Mouse (Mus musculus) embryonic facial prominence, embryonic 12.5 days (tissue): ENCODE measurements at regions not wholly inside any gene's neighbourhood (a gene's known extent, or its start where the extent isn't known, plus 50 kb on each side); places are given as distances from the start of the nearest gene placed in this dataset.
A peak's percentile ranks its signal among the peaks of the same experiment; 100 is the strongest.

Experiments
- ATAC-seq: fragments of 200-750 bp; cut with Nextera tagmentation; 2 replicates; pipeline ENCODE4 v1.8.0; 2017; ENCODE audit not compliant: insufficient number of reproducible peaks, insufficient read depth, low FRiP score, low TSS enrichment
- H3K27ac ChIP-seq: fragments of 300-500 bp; sonication (generic); 2 replicates; pipeline ENCODE4 v1.5.1; 2016; ENCODE audit warnings: mild to moderate bottlenecking
- H3K27me3 ChIP-seq: fragments of 300-500 bp; sonication (generic); 2 replicates; pipeline ENCODE4 v1.6.1; 2016; ENCODE audit warnings: mild to moderate bottlenecking, moderate library complexity
- H3K36me3 ChIP-seq: fragments of 300-500 bp; sonication (generic); 2 replicates; pipeline ENCODE4 v1.6.1; 2016; ENCODE audit warnings: mild to moderate bottlenecking
- H3K4me1 ChIP-seq: fragments of 300-500 bp; sonication (generic); 2 replicates; pipeline ENCODE4 v1.6.1; 2016
- H3K4me2 ChIP-seq: fragments of 300-500 bp; sonication (generic); replicated peaks from 2 replicates; pipeline ENCODE4 v1.6.1; 2016; ENCODE audit warnings: mild to moderate bottlenecking, moderate library complexity
- H3K4me3 ChIP-seq: fragments of 300-500 bp; sonication (generic); 2 replicates; pipeline ENCODE4 v1.5.1; 2016; ENCODE audit warnings: mild to moderate bottlenecking
- H3K9ac ChIP-seq: fragments of 300-500 bp; sonication (generic); 2 replicates; pipeline ENCODE4 v1.6.1; 2016; ENCODE audit warnings: mild to moderate bottlenecking, moderate library complexity
- H3K9me3 ChIP-seq: fragments of 300-500 bp; sonication (generic); 2 replicates; pipeline ENCODE4 v1.6.1; 2016; ENCODE audit warnings: mild to moderate bottlenecking, moderate library complexity
- WGBS: fragments of 180-500 bp; shearing (Covaris S2); methylation state at CpG from one replicate; pipeline ENCODE4 v1.1.7; 2016; 5-methylcytosine and 5-hydroxymethylcytosine counted together

- H3K4me1 ChIP-seq: no peaks in the 10 kb centered on the region
- no peak for ATAC-seq
- H3K27me3 ChIP-seq: no peaks in the 10 kb centered on the region
- H3K9me3 ChIP-seq: no peaks in the 10 kb centered on the region
- 55% methylated on average over 4 of the region's 4 CpGs for WGBS
- H3K27ac ChIP-seq: no peak overlapping the region
- H3K4me3 ChIP-seq: no peak overlapping the region
- H3K9ac ChIP-seq: no peak overlapping the region
- no peak overlapping the region for H3K4me2 ChIP-seq
- H3K36me3 ChIP-seq: no peaks in the 10 kb centered on the region
Measured at GRCm38 (mm10) chr4:95294110-95294509, 242.1 kb upstream of the Jun start.

- H3K36me3 ChIP-seq: no peaks in the 10 kb centered on the region
- no peak overlapping the region for H3K4me3 ChIP-seq
- no peaks in the 10 kb centered on the region for H3K9me3 ChIP-seq
- WGBS: 94% methylated on average over 2 of the region's 2 CpGs
- no peak overlapping the region for H3K27ac ChIP-seq
- no peak overlapping the region for H3K9ac ChIP-seq
- ATAC-seq: no peak
- H3K4me2 ChIP-seq: no peak overlapping the region
- H3K27me3 ChIP-seq: no peaks in the 10 kb centered on the region
- H3K4me1 ChIP-seq: peaks cover 10% of the 10 kb centered on the region; the same call in 1 of the 2 replicates
Measured at GRCm38 (mm10) chr4:95301907-95302306, 249.9 kb upstream of the Jun start.

- Histone ChIP-seq H3K9ac (no peak overlapping the region), H3K4me2 (no peak overlapping the region), H3K9me3 (no peaks in the 10 kb centered on the region), H3K27me3 (no peaks in the 10 kb centered on the region), H3K4me1 (peaks cover 11% of the 10 kb centered on the region; the same call in 1 of the 2 replicates), H3K4me3 (no peak overlapping the region), H3K36me3 (no peaks in the 10 kb centered on the region), H3K27ac (no peak overlapping the region)
- WGBS: 10% methylated on average over 2 of the region's 2 CpGs
- no peak for ATAC-seq
Measured at GRCm38 (mm10) chr4:95303337-95303736, 251.3 kb upstream of the Jun start.

- WGBS: 85% methylated on average over 1 of the region's 1 CpGs
- H3K27me3 ChIP-seq: no peaks in the 10 kb centered on the region
- no peak overlapping the region for H3K9ac ChIP-seq
- H3K27ac ChIP-seq: no peak overlapping the region
- ATAC-seq: no peak
- no peak overlapping the region for H3K4me3 ChIP-seq
- H3K4me2 ChIP-seq: no peak overlapping the region
- peaks cover 15% of the 10 kb centered on the region; the same call in 1 of the 2 replicates for H3K4me1 ChIP-seq
- no peaks in the 10 kb centered on the region for H3K36me3 ChIP-seq
- no peaks in the 10 kb centered on the region for H3K9me3 ChIP-seq
Measured at GRCm38 (mm10) chr4:95304006-95304405, 252.0 kb upstream of the Jun start.

- 83% methylated on average over 2 of the region's 2 CpGs for WGBS
- Histone ChIP-seq H3K9ac (no peak overlapping the region), H3K4me1 (peaks cover 15% of the 10 kb centered on the region; the same call in 1 of the 2 replicates), H3K27me3 (no peaks in the 10 kb centered on the region), H3K4me2 (no peak overlapping the region), H3K27ac (no peak overlapping the region), H3K36me3 (no peaks in the 10 kb centered on the region), H3K4me3 (no peak overlapping the region), H3K9me3 (no peaks in the 10 kb centered on the region)
- ATAC-seq: no peak
Measured at GRCm38 (mm10) chr4:95307134-95307533, 250.2 kb upstream of the Fggy start.

GRCm38 (mm10) chr4:95308469-95308895 is 248.8 kb upstream of the Fggy start:
- no peaks in the 10 kb centered on the region for H3K27me3 ChIP-seq
- WGBS: 42% methylated on average over 5 of the region's 5 CpGs
- no peak overlapping the region for H3K27ac ChIP-seq
- no peaks in the 10 kb centered on the region for H3K9me3 ChIP-seq
- no peak overlapping the region for H3K4me2 ChIP-seq
- H3K36me3 ChIP-seq: no peaks in the 10 kb centered on the region
- 0 out of 2 replicates have a peak, but pooled peaks have one; percentile 41 for ATAC-seq
- H3K4me3 ChIP-seq: no peak overlapping the region
- H3K4me1 ChIP-seq: peaks cover 7% of the 10 kb centered on the region; the same call in 1 of the 2 replicates
- H3K9ac ChIP-seq: no peak overlapping the region

- ATAC-seq: no peak
- H3K36me3 ChIP-seq: no peaks in the 10 kb centered on the region
- H3K9me3 ChIP-seq: no peaks in the 10 kb centered on the region
- H3K27me3 ChIP-seq: no peaks in the 10 kb centered on the region
- H3K4me3 ChIP-seq: no peak overlapping the region
- peaks cover 10% of the 10 kb centered on the region; the same call in 1 of the 2 replicates for H3K4me1 ChIP-seq
- WGBS: 71% methylated on average over 6 of the region's 6 CpGs
- no peak overlapping the region for H3K9ac ChIP-seq
- no peak overlapping the region for H3K27ac ChIP-seq
- H3K4me2 ChIP-seq: no peak overlapping the region
Measured at GRCm38 (mm10) chr4:95310410-95310809, 246.9 kb upstream of the Fggy start.

- Histone ChIP-seq H3K27me3 (no peaks in the 10 kb centered on the region), H3K27ac (peak overlapping the region; percentile 55), H3K36me3 (no peaks in the 10 kb centered on the region), H3K4me1 (peaks cover 26% of the 10 kb centered on the region), H3K4me3 (no peak overlapping the region), H3K9ac (no peak overlapping the region), H3K4me2 (peak overlapping the region; percentile 2; the same call in 1 of the 2 replicates), H3K9me3 (no peaks in the 10 kb centered on the region)
- WGBS: 15% methylated on average over 3 of the region's 3 CpGs
- peak; percentile 75 for ATAC-seq
Measured at GRCm38 (mm10) chr4:95317821-95318290, 239.5 kb upstream of the Fggy start.

GRCm38 (mm10) chr4:95318561-95318960 is 238.7 kb upstream of the Fggy start:
- Histone ChIP-seq H3K27me3 (no peaks in the 10 kb centered on the region), H3K4me3 (no peak overlapping the region), H3K27ac (peak overlapping the region; percentile 55), H3K36me3 (no peaks in the 10 kb centered on the region), H3K4me2 (peak overlapping the region; percentile 2; the same call in 1 of the 2 replicates), H3K4me1 (peaks cover 26% of the 10 kb centered on the region), H3K9ac (no peak overlapping the region), H3K9me3 (no peaks in the 10 kb centered on the region)
- 23% methylated on average over 1 of the region's 1 CpGs for WGBS
- no peak for ATAC-seq

- H3K9ac ChIP-seq: no peak overlapping the region
- peak overlapping the region; percentile 55; the same call in 1 of the 2 replicates for H3K27ac ChIP-seq
- no peaks in the 10 kb centered on the region for H3K36me3 ChIP-seq
- peaks cover 24% of the 10 kb centered on the region for H3K4me1 ChIP-seq
- H3K9me3 ChIP-seq: no peaks in the 10 kb centered on the region
- H3K4me2 ChIP-seq: no peak overlapping the region; the same call in 1 of the 2 replicates
- 20% methylated on average over 6 of the region's 6 CpGs for WGBS
- H3K27me3 ChIP-seq: no peaks in the 10 kb centered on the region
- H3K4me3 ChIP-seq: no peak overlapping the region
- ATAC-seq: no peak
Measured at GRCm38 (mm10) chr4:95319036-95319435, 238.3 kb upstream of the Fggy start.

GRCm38 (mm10) chr4:95325861-95326260 is 231.4 kb upstream of the Fggy start:
- no peaks in the 10 kb centered on the region for H3K9me3 ChIP-seq
- no peak for ATAC-seq

GRCm38 (mm10) chr4:95339822-95340221 is 217.5 kb upstream of the Fggy start:
- 79% methylated on average over 2 of the region's 2 CpGs for WGBS
- no peak overlapping the region for H3K4me3 ChIP-seq
- no peak for ATAC-seq
- no peaks in the 10 kb centered on the region for H3K36me3 ChIP-seq
- H3K4me1 ChIP-seq: no peaks in the 10 kb centered on the region
- no peak overlapping the region for H3K27ac ChIP-seq
- no peak overlapping the region for H3K9ac ChIP-seq
- no peak overlapping the region for H3K4me2 ChIP-seq
- H3K9me3 ChIP-seq: peaks cover 10% of the 10 kb centered on the region; the same call in 1 of the 2 replicates
- no peaks in the 10 kb centered on the region for H3K27me3 ChIP-seq

More at GRCm38 (mm10) chr4:95325861-95326260, 231.4 kb upstream of the Fggy start:
- WGBS: 69% methylated on average over 1 of the region's 1 CpGs
- Histone ChIP-seq H3K27ac (no peak overlapping the region), H3K4me2 (no peak overlapping the region), H3K36me3 (no peaks in the 10 kb centered on the region), H3K4me1 (no peaks in the 10 kb centered on the region), H3K9ac (no peak overlapping the region), H3K4me3 (no peak overlapping the region), H3K27me3 (no peaks in the 10 kb centered on the region)
